Mouse (Mus musculus) adrenal gland, adult 8-10 months (tissue): ENCODE data around the gene Ctsj. TPM values are rescaled to one million over a fixed set of nuclear protein-coding genes. Genes with fewer than 3 reads are reported as not detected.
"Not testable (repeated sequence)": the region's sequence is repeated elsewhere in the genome, so short reads cannot be mapped to it uniquely, and the experiment has no call there.

Source experiments
- DNase-seq: peaks from one replicate; pipeline ENCODE4 v3.0.0; 2022
- total RNA-seq, 4 experiments: library from RNA; stranded (reverse); gene quantifications; 2 replicates each; pipeline ENCODE4 v1.2.4; 2022

Ctsj gene
- not detected for total RNA-seq

DNA sequence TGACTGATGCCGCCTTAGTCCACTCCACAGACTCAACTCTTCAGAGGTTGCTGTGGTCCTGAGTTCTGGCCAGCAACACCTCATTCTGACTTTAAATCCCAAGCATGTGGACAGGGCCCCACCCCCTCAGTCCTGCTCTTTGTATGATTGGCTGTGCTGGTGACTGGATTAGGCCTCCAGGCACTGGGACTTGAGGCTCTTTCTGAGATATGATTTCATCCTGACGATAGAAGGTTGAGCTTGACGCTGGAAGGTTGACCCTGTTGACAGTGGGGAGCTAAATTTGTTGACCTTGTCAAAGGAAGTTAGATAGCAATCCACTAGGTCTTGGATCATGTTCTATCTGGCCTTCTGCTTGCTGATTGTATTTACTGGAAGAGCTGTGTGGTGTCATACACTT lies at the start of gene Ctsj:
Gene Ctsj, minus strand, starts transcription at position 101 of the 400 bp plus-strand sequence.
- no peak for DNase-seq

DNA sequence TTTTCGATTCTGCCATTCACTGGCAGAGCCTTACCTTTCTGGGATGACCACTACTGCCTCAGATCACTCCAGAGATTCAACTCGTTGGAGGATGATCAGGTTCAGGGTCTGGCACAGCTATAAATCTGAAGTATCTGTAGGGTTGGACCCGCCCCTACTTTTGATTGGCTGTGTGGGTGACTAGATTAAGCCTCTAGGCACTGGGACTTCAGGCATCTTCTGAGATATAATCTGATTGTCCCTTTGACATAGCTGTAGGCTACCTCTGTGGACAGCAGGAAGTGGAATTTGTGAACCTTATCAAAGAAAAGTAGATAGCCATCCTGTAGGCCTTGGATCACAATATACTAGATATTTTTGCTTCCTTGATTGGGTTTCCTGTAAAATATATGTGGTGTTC lies 34.8 kb upstream of the Ctsj start, which contains the start of gene Ctsq:
Gene Ctsq, minus strand, starts transcription at position 101 of the 400 bp plus-strand sequence.
- DNase-seq: no peak

GRCm38 (mm10) chr13:61022785-61023184 lies 17.0 kb upstream of the Ctsj start:
- no peak for DNase-seq

GRCm38 (mm10) chr13:61021844-61022243 lies 16.1 kb upstream of the Ctsj start:
- DNase-seq: no peak

DNA sequence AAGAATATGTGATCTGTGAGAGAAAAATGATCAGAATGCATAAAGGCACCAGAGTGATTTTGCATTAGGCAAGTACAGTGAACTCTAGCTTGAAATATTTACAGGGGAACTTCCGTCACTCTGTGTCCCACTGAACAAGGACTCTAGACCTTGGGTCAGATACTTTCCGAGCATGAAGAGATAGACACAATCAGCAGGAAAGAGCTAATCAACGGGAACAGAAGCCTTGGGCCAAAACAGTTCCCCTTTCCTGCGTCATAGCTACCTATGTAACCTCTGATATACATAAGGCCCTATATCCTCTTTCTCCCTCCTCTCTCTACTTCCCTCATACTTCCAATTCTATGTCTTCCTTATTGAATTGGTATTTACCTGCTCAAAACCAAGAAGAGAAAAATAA lies 4.4 kb upstream of the Ctsj start:
- DNase-seq: no peak

GRCm38 (mm10) chr13:60997600-60997999 lies 8.2 kb downstream of the Ctsj start:
- no peak for DNase-seq

DNA sequence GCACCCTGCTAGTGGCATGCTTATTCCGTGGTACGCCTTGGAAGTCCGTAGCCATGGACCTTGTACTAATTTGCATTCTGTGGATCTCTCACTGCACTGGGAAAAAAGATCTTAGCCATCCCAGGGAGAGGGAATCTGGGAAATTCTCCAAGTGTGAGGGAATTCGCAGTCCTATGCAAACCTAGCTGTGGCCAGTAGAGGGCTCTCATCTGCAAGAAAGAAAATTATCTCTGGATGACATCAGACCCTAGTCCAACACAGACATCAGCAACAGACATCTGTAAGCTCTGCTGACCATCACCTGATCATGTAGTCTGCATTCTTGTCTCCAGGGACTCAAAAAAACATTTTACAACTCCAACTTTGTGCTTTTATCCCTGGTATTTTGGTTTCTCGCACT lies 18.8 kb downstream of the Ctsj start:
- not testable (repeated sequence) for DNase-seq

GRCm38 (mm10) chr13:60972319-60972718 lies 33.4 kb downstream of the Ctsj start:
- not testable (repeated sequence) for DNase-seq

GRCm38 (mm10) chr13:60963985-60964384 lies 41.8 kb downstream of the Ctsj start:
- DNase-seq: not testable (repeated sequence)

- DNase-seq: no peak
These were observed 44.1 kb downstream of the Ctsj start for GRCm38 (mm10) chr13:60961706-60962105.

Other genes with a start within 250 kb of the Ctsj start
- not detected for gene BC051665, start 219.6 kb downstream of the Ctsj start, total RNA-seq
- gene Ctsll3, start 203.1 kb downstream of the Ctsj start, total RNA-seq: not detected
- gene 4930486L24Rik, start 141.5 kb downstream of the Ctsj start, total RNA-seq: 10 to 100 TPM in 2 of 4 experiments, 1 to 10 TPM in 1, not detected in 1; 1.1 to 33.6 (median 29.7) TPM
- 1 to 10 TPM in 1 of 4 experiments, under 1 TPM in 2, not detected in 1; 0.43 to 2.3 (median 0.99) TPM for gene Gm49392, start 109.1 kb downstream of the Ctsj start, total RNA-seq
- gene Ctla2b, start 108.5 kb downstream of the Ctsj start, total RNA-seq: 1 to 10 TPM; 2.5 to 4.8 (median 3.6) TPM
- gene Tpbpb, start 101.1 kb downstream of the Ctsj start, total RNA-seq: not detected
- not detected for gene Gm49393, start 70.4 kb downstream of the Ctsj start, total RNA-seq
- under 1 TPM in 1 of 4 experiments, not detected in 3; 0.23 TPM for gene Gm49391, start 69.4 kb downstream of the Ctsj start, total RNA-seq
- 10 to 100 TPM; 31.1 to 39.1 (median 36.6) TPM for gene Ctla2a, start 69.3 kb downstream of the Ctsj start, total RNA-seq
- gene Tpbpa, start 64.0 kb downstream of the Ctsj start, total RNA-seq: not detected
- gene Ctsq, start 34.7 kb upstream of the Ctsj start, total RNA-seq: not detected
- gene Ctsr, start 158.3 kb upstream of the Ctsj start, total RNA-seq: not detected
- gene Cts6, start 197.5 kb upstream of the Ctsj start, total RNA-seq: not detected
- gene Cts8, start 249.4 kb upstream of the Ctsj start, total RNA-seq: not detected